Mouse (Mus musculus): ENCODE measurements around the gene Xpc.

DNA sequence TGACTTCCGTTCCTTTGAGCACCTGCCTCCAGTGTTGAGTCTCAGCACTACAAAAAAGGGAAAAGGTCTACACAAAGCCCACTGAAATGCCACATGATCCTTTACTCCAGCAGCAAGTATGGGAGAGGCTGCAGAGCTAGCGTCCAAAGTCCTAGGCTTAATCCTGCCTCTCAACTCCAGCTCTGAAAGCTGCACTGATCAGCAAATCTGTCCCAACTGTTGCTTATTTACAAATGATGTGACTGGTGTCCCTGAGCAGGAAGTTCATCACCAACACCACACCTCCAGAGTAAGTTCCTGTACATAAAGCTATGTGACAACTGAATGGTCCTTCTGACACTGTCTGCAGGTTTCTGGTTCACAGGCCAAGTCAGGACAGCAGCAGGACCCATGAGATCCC lies 49.9 kb downstream of the Xpc start:
- TF ChIP-seq CTCF (IDR thresholded peaks at IDR 0.05; ENCODE audit: extremely low read depth, insufficient read depth, insufficient read length, insufficient replicate concordance) (no peak), POLR2A (IDR thresholded peaks at IDR 0.05; ENCODE audit: low read depth, low read length) (no peak)

Measured in spleen, adult 2 months (tissue).